In genomic region chr2:170695071-170695936, GRCm38 (mm10) we compare ENCODE assay signal across 17 mouse cellular contexts. TPM values are rescaled to one million over a fixed set of nuclear protein-coding genes. Genes with fewer than 3 reads are reported as not detected.
DNase-seq lines count a peak whose midpoint lies in the region; ATAC-seq and TF ChIP-seq lines count a peak whose summit lies in the region.
"Had no signal": no experiment of that assay in that cellular context is flagged by ENCODE, and none has a peak within 500 bp of the region (broad histone marks: within the 10 kb centered on the region; RNA-seq: fewer than 3 reads in every experiment).

No protein-coding gene starts in this region.

- no peak for TF ChIP-seq EP300 in liver, postnatal 0 days (IDR thresholded peaks at IDR 0.05; ENCODE audit: low read depth)

- intact Hi-C loops in heart, postnatal 14 days (cut with DNase I), result no loop called here

- H3K36me3 ChIP-seq in heart, embryonic 11.5 days (ENCODE audit: control insufficient read depth, insufficient read depth, low read length), result no peaks in the 10 kb centered on the region
- no peaks in the 10 kb centered on the region for H3K36me3 ChIP-seq in liver, embryonic 11.5 days (ENCODE audit: control insufficient read depth, insufficient read depth, low read length)
- no peaks in the 10 kb centered on the region for H3K36me3 ChIP-seq in liver, postnatal 0 days (replicated peaks; ENCODE audit: insufficient read depth, low read length)
- H3K36me3 ChIP-seq in neural tube, embryonic 13.5 days, result no peaks in the 10 kb centered on the region
- H3K36me3 ChIP-seq: hindbrain, embryonic 15.5 days had no signal

- no peak for TF ChIP-seq CTCF in liver, postnatal 0 days (IDR thresholded peaks at IDR 0.05; ENCODE audit: low read depth)

- H3K9me3 ChIP-seq in heart, embryonic 11.5 days (replicated peaks; ENCODE audit: control insufficient read depth, low read length), result no peaks in the 10 kb centered on the region
- H3K9me3 ChIP-seq in liver, embryonic 11.5 days (ENCODE audit: control insufficient read depth, low read length), result no peaks in the 10 kb centered on the region
- H3K9me3 ChIP-seq in liver, postnatal 0 days (ENCODE audit: low read length), result no peaks in the 10 kb centered on the region
- no peaks in the 10 kb centered on the region for H3K9me3 ChIP-seq in neural tube, embryonic 13.5 days
- H3K9me3 ChIP-seq: hindbrain, embryonic 15.5 days had no signal

- H3K4me3 ChIP-seq in heart, embryonic 11.5 days (ENCODE audit: low read depth, low read length), result no peak overlapping the region
- H3K4me3 ChIP-seq in liver, embryonic 11.5 days (ENCODE audit: low read depth, low read length), result no peak overlapping the region
- H3K4me3 ChIP-seq in liver, postnatal 0 days (ENCODE audit: low read depth, low read length), result no peak overlapping the region
- no peak overlapping the region for H3K4me3 ChIP-seq in neural tube, embryonic 13.5 days
- H3K4me3 ChIP-seq: hindbrain, embryonic 15.5 days had no signal

- H3K4me2 ChIP-seq in heart, embryonic 11.5 days, result no peak overlapping the region
- no peak overlapping the region for H3K4me2 ChIP-seq in liver, embryonic 11.5 days
- H3K4me2 ChIP-seq in liver, postnatal 0 days (ENCODE audit: low read depth, low read length), result no peak overlapping the region
- no peak overlapping the region for H3K4me2 ChIP-seq in neural tube, embryonic 13.5 days
- H3K4me2 ChIP-seq: hindbrain, embryonic 15.5 days had no signal

- H3K4me1 ChIP-seq in heart, embryonic 11.5 days (ENCODE audit: control insufficient read depth, insufficient read depth, low read length), result no peaks in the 10 kb centered on the region
- no peaks in the 10 kb centered on the region for H3K4me1 ChIP-seq in liver, embryonic 11.5 days (replicated peaks; ENCODE audit: control insufficient read depth, insufficient read depth, low read length)
- no peaks in the 10 kb centered on the region for H3K4me1 ChIP-seq in liver, postnatal 0 days (ENCODE audit: insufficient read depth)
- no peaks in the 10 kb centered on the region for H3K4me1 ChIP-seq in neural tube, embryonic 13.5 days (replicated peaks)
- H3K4me1 ChIP-seq: hindbrain, embryonic 15.5 days had no signal

- no peaks in the 10 kb centered on the region for H3K27me3 ChIP-seq in heart, embryonic 11.5 days (ENCODE audit: control insufficient read depth, insufficient read depth, low read length)
- no peaks in the 10 kb centered on the region for H3K27me3 ChIP-seq in liver, embryonic 11.5 days (replicated peaks; ENCODE audit: control insufficient read depth, insufficient read depth, low read length)
- no peaks in the 10 kb centered on the region for H3K27me3 ChIP-seq in liver, postnatal 0 days (ENCODE audit: insufficient read depth, low read length)
- no peaks in the 10 kb centered on the region for H3K27me3 ChIP-seq in neural tube, embryonic 13.5 days
- H3K27me3 ChIP-seq: hindbrain, embryonic 15.5 days had no signal

- no peak overlapping the region for H3K9ac ChIP-seq in heart, embryonic 11.5 days (ENCODE audit: low read depth, low read length)
- no peak overlapping the region for H3K9ac ChIP-seq in liver, embryonic 11.5 days (ENCODE audit: low read depth, low read length)
- H3K9ac ChIP-seq in liver, postnatal 0 days (replicated peaks), result no peak overlapping the region
- no peak overlapping the region for H3K9ac ChIP-seq in neural tube, embryonic 13.5 days
- H3K9ac ChIP-seq: hindbrain, embryonic 15.5 days had no signal

- no peak for DNase-seq in heart, postnatal 14 days
- DNase-seq in liver, embryonic 11.5 days (ENCODE audit: low spot score), result no peak
- no peak for DNase-seq in liver, postnatal 0 days
- DNase-seq in neural tube, embryonic 10.5 days (ENCODE audit: extremely low spot score, low spot score), result no peak
- no peak for DNase-seq in T-cell, adult 2 months (ENCODE audit: low spot score)
- no peak for DNase-seq in ovary, postnatal 14 days (ENCODE audit: low spot score)
- DNase-seq: adrenal gland, postnatal 14 days; cerebellum, adult 2 months; gastrocnemius, postnatal 14 days; kidney, adult 9 months; right cerebral cortex, postnatal 4 days; thymus, adult 2 months had no signal

- no peak overlapping the region for H3K27ac ChIP-seq in heart, embryonic 11.5 days (ENCODE audit: low read depth, low read length)
- no peak overlapping the region for H3K27ac ChIP-seq in liver, embryonic 11.5 days (ENCODE audit: low read depth, low read length)
- no peak overlapping the region for H3K27ac ChIP-seq in liver, postnatal 0 days (ENCODE audit: low read depth)
- H3K27ac ChIP-seq in neural tube, embryonic 13.5 days (replicated peaks), result no peak overlapping the region
- H3K27ac ChIP-seq: hindbrain, embryonic 15.5 days had no signal

- peak; percentile 35; the same call in 1 of the 2 replicates for ATAC-seq in heart, embryonic 11.5 days (replicated peaks; ENCODE audit: insufficient number of reproducible peaks, low FRiP score, low TSS enrichment)
- ATAC-seq in liver, embryonic 11.5 days (replicated peaks; ENCODE audit: low FRiP score), result 0 out of 2 replicates have a peak, but pooled peaks have one; percentile 12
- no peak for ATAC-seq in liver, postnatal 0 days
- peak; percentile 15; the same call in 1 of the 2 replicates for ATAC-seq in neural tube, embryonic 13.5 days (ENCODE audit: low read depth)

- WGBS in heart, embryonic 11.5 days (ENCODE audit: insufficient replicate concordance), result 76% methylated on average over 23 of the region's 23 CpGs
- 76% methylated on average over 20 of the region's 23 CpGs for WGBS in liver, embryonic 11.5 days
- WGBS in liver, postnatal 0 days (ENCODE audit: insufficient replicate concordance), result 65% methylated on average over 22 of the region's 23 CpGs
- 85% methylated on average over 23 of the region's 23 CpGs for WGBS in neural tube, embryonic 13.5 days

RNA-seq across cellular contexts. Expression of gene Dok5, which starts 36.3 kb away (rescaled TPM):
- 6.9 and 7.8 TPM in 2 replicates for polyA plus RNA-seq in heart, embryonic 11.5 days (2014; fragmentation: Nextera tagmentation; extraction: Ambion mirVana)
- total RNA-seq in heart, postnatal 14 days (2021), result under 1 TPM; 0.27 to 0.45 TPM
- 1.9 TPM in 2 replicates for polyA plus RNA-seq in liver, embryonic 11.5 days (2014; fragmentation: Nextera tagmentation; extraction: Ambion mirVana)
- 0.21 and 0.34 TPM in 2 replicates for polyA plus RNA-seq in liver, postnatal 0 days (2015; fragmentation: Nextera tagmentation; extraction: Ambion mirVana)
- 72.6 TPM in 2 replicates for polyA plus RNA-seq in neural tube, embryonic 13.5 days (2015; fragmentation: Nextera tagmentation; extraction: Ambion mirVana)
- total RNA-seq: MEL had no signal
- polyA plus RNA-seq: C2C12 had no signal
